Mouse (Mus musculus): ENCODE measurements around the gene Rps6ka2. TPM values are rescaled to one million over a fixed set of nuclear protein-coding genes. Genes with fewer than 3 reads are reported as not detected.

The Rps6ka2 gene
- polyA plus RNA-seq, 1 experiment from 2014 or later: 34.3 TPM

- 83% methylated on average over 2 of the region's 2 CpGs for WGBS
- Histone ChIP-seq H3K27ac (no peak overlapping the region), H3K9me3 (replicated peaks) (no peaks in the 10 kb centered on the region), H3K36me3 (no peaks in the 10 kb centered on the region), H3K4me2 (replicated peaks) (no peak overlapping the region), H3K27me3 (no peaks in the 10 kb centered on the region), H3K9ac (no peak overlapping the region), H3K4me3 (no peak overlapping the region), H3K4me1 (peaks cover 32% of the 10 kb centered on the region)
- ATAC-seq (ENCODE audit: low FRiP score): no peak
These were observed 43.3 kb downstream of the Rps6ka2 start for GRCm38 (mm10) chr17:7213214-7213613.

- peaks cover 35% of the 10 kb centered on the region for H3K4me1 ChIP-seq
- H3K36me3 ChIP-seq: no peaks in the 10 kb centered on the region
- WGBS: 96% methylated on average over 3 of the region's 3 CpGs
- H3K9me3 ChIP-seq (replicated peaks): no peaks in the 10 kb centered on the region
- no peak overlapping the region for H3K27ac ChIP-seq
- no peak overlapping the region for H3K4me2 ChIP-seq (replicated peaks)
- H3K9ac ChIP-seq: no peak overlapping the region
- no peak overlapping the region for H3K4me3 ChIP-seq
- no peaks in the 10 kb centered on the region for H3K27me3 ChIP-seq
- no peak for ATAC-seq (ENCODE audit: low FRiP score)
These were observed 44.1 kb downstream of the Rps6ka2 start for GRCm38 (mm10) chr17:7214061-7214460.

GRCm38 (mm10) chr17:7217791-7218329 is 47.9 kb downstream of the Rps6ka2 start:
- 77% methylated on average over 11 of the region's 11 CpGs for WGBS
- H3K27ac ChIP-seq: no peak overlapping the region
- no peaks in the 10 kb centered on the region for H3K36me3 ChIP-seq

DNA sequence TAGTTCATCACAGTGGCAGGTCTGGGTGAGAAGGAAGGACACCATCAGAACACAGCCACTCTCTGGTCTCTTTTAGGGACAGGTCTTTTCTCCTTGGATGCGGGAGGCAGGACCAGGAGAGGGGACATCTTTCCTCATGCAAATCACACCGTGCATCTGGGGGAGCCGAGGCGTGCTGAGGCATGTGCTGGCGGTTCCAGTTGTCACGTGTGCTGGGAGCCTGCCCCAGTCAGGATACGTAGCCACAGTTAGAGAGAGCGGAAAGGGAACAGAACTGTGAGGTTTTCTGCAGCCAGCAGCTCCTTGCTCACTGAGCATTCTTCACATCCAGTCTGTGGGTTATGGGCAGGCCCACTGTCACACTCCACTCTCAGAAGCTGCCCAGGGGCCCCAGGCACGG is 48.5 kb downstream of the Rps6ka2 start:
- H3K9ac ChIP-seq: no peak overlapping the region
- peaks cover 32% of the 10 kb centered on the region for H3K4me1 ChIP-seq
- no peak overlapping the region for H3K4me2 ChIP-seq (replicated peaks)
- ATAC-seq (ENCODE audit: low FRiP score): no peak
- no peak overlapping the region for H3K27ac ChIP-seq
- no peaks in the 10 kb centered on the region for H3K36me3 ChIP-seq
- H3K27me3 ChIP-seq: no peaks in the 10 kb centered on the region
- H3K4me3 ChIP-seq: no peak overlapping the region
- WGBS: 92% methylated on average over 9 of the region's 9 CpGs
- no peaks in the 10 kb centered on the region for H3K9me3 ChIP-seq (replicated peaks)

More at GRCm38 (mm10) chr17:7217791-7218329, 47.9 kb downstream of the Rps6ka2 start:
- Histone ChIP-seq H3K4me2 (replicated peaks) (no peak overlapping the region), H3K27me3 (no peaks in the 10 kb centered on the region), H3K9ac (no peak overlapping the region), H3K4me1 (peaks cover 32% of the 10 kb centered on the region), H3K9me3 (replicated peaks) (no peaks in the 10 kb centered on the region), H3K4me3 (no peak overlapping the region)
- ATAC-seq (ENCODE audit: low FRiP score): no peak

DNA sequence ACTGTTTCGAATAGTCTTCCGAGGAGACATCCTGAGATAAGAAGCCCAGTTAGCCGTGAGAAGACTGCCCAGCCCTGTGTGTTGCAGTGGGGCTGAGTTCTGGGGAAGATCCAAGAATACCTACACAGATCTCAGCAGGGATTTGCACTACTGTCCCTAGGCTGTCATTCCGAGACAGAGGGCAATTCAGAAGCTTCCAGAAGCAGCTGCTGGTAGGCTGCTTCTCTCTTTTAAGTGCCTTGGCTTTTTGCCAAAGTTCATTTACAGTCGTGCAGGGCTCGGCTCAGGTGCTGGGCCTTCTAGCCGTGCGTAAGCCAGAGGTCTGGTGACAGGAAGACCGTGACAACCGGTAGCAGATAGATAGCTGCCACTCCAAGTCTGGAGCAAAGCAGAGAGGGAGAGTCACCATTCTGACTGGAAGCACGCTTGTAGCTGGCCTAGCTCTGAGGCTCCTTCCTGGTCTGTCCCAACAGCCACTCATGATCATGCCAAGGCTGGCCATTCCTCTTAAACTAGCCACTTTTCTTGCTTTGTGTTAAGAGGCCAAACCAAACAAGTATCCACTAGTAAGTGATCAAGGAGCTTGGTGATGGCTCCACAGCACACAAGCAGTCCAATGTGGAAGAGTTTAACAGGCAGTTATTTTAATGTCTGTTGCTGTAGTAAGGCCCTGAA is 49.3 kb downstream of the Rps6ka2 start:
- no peak for ATAC-seq (ENCODE audit: low FRiP score)
- Histone ChIP-seq H3K27ac (no peak overlapping the region), H3K9ac (no peak overlapping the region), H3K4me3 (no peak overlapping the region), H3K36me3 (no peaks in the 10 kb centered on the region), H3K4me2 (replicated peaks) (no peak overlapping the region), H3K4me1 (peaks cover 32% of the 10 kb centered on the region), H3K27me3 (no peaks in the 10 kb centered on the region), H3K9me3 (replicated peaks) (no peaks in the 10 kb centered on the region)
- WGBS: 59% methylated on average over 11 of the region's 11 CpGs

- 87% methylated on average over 4 of the region's 4 CpGs for WGBS
- ATAC-seq (ENCODE audit: low FRiP score): no peak
- no peak overlapping the region for H3K4me2 ChIP-seq (replicated peaks)
- H3K9ac ChIP-seq: no peak overlapping the region
- H3K4me3 ChIP-seq: no peak overlapping the region
- H3K27me3 ChIP-seq: no peaks in the 10 kb centered on the region
- H3K36me3 ChIP-seq: no peaks in the 10 kb centered on the region
- no peak overlapping the region for H3K27ac ChIP-seq
- H3K4me1 ChIP-seq: peaks cover 23% of the 10 kb centered on the region
- H3K9me3 ChIP-seq (replicated peaks): no peaks in the 10 kb centered on the region
These were observed 51.4 kb downstream of the Rps6ka2 start for GRCm38 (mm10) chr17:7221310-7221709.

DNA sequence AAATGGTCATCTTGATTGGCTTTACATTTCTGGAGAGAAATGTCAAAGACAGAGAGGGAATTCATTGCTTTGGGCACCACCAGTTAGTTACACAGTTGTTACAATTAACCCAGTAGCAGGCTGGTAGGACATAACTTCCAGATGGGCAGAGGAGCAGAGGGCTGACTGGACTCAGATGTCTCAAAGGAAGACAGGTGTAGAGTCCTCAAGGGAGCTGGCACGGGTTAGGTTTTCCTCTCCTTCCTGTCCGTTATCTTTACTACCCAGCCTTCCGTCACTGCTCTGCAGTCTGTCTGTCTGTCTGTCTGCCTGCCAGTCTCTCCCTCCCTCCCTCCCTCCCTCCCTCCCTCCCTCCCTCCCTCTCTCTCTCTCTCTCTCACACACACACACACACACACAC is 52.3 kb downstream of the Rps6ka2 start:
- 91% methylated on average over 3 of the region's 3 CpGs for WGBS
- Histone ChIP-seq H3K27ac (no peak overlapping the region), H3K4me2 (replicated peaks) (no peak overlapping the region), H3K9ac (no peak overlapping the region), H3K9me3 (replicated peaks) (no peaks in the 10 kb centered on the region), H3K27me3 (no peaks in the 10 kb centered on the region), H3K36me3 (no peaks in the 10 kb centered on the region), H3K4me1 (peaks cover 30% of the 10 kb centered on the region), H3K4me3 (no peak overlapping the region)
- ATAC-seq (ENCODE audit: low FRiP score): no peak

DNA sequence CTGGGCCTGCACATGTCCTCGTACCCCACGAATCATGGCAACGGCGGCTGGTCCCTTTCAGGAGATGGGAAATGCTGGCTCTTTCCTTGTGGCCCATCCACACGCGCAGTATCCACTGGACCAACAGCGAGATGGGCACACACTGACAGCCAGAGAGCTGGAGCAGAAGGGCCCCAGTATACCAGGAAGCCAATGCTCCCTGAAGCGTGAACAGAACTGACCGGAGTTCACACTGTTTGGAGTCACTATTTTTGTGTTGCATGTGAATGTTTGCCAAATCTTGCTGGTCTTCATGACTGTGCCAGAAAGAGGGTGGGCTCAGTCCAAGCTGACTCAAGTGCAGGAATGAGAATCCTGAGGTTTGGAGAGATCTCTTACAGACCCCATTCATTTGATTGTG is 58.6 kb downstream of the Rps6ka2 start:
- whole genome bisulfite sequencing: 91% methylated on average over 9 of the region's 9 CpGs
- Histone ChIP-seq H3K4me2 (replicated peaks) (no peak overlapping the region), H3K27me3 (no peaks in the 10 kb centered on the region), H3K9me3 (replicated peaks) (no peaks in the 10 kb centered on the region), H3K4me3 (no peak overlapping the region), H3K36me3 (no peaks in the 10 kb centered on the region), H3K27ac (no peak overlapping the region), H3K9ac (no peak overlapping the region), H3K4me1 (peaks cover 12% of the 10 kb centered on the region)
- no peak for ATAC-seq (ENCODE audit: low FRiP score)

- WGBS: 85% methylated on average over 4 of the region's 4 CpGs
- no peaks in the 10 kb centered on the region for H3K36me3 ChIP-seq
- H3K27ac ChIP-seq: no peak overlapping the region
- H3K27me3 ChIP-seq: no peaks in the 10 kb centered on the region
- no peaks in the 10 kb centered on the region for H3K9me3 ChIP-seq (replicated peaks)
- no peak overlapping the region for H3K9ac ChIP-seq
- ATAC-seq (ENCODE audit: low FRiP score): no peak
- H3K4me2 ChIP-seq (replicated peaks): no peak overlapping the region
- no peak overlapping the region for H3K4me3 ChIP-seq
- peaks cover 12% of the 10 kb centered on the region for H3K4me1 ChIP-seq
These were observed 61.4 kb downstream of the Rps6ka2 start for GRCm38 (mm10) chr17:7231312-7231711.

DNA sequence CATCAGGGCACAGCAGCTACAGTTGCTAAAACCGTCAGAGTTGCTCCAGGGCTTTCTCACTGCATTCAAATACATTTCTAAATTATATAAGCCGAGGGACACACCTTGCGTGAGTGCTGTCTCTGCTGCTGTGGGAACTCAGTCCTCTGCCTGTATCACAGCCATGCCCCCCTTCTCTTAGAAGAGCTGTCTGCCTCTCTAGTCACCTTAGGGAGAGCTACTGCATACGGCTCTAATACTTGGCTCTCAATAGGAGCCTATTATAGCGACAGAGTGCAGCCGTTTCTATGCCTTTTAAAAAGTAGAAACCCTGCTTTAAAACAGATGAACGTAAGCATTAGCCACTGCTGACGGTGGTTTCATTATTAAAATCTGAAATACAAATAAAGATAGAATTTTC is 61.9 kb downstream of the Rps6ka2 start:
- Histone ChIP-seq H3K9me3 (replicated peaks) (no peaks in the 10 kb centered on the region), H3K9ac (no peak overlapping the region), H3K27me3 (no peaks in the 10 kb centered on the region), H3K4me3 (no peak overlapping the region), H3K27ac (no peak overlapping the region), H3K36me3 (no peaks in the 10 kb centered on the region), H3K4me2 (replicated peaks) (no peak overlapping the region), H3K4me1 (peaks cover 10% of the 10 kb centered on the region)
- 87% methylated on average over 8 of the region's 8 CpGs for WGBS
- no peak for ATAC-seq (ENCODE audit: low FRiP score)

DNA sequence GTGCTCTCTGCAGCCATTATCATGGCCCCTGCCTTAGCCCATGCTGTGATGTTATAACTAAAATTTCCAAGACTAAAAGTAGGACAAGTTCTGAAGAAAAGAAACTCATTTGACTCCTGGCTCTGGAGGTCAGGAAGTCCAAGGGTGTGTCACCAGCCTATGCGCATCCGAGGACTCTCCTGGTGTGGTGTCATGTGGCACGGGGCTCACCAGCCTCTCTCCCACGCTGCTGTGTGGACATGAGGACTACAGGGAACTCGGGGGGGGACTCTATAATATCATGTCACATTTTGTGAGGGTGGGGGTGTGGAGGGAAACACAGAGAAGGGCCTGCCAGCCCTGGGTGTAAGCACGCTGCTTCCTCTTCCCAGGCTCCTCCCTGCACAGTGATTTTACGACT is 62.5 kb downstream of the Rps6ka2 start:
- H3K4me1 ChIP-seq: peaks cover 4% of the 10 kb centered on the region; the same call in 1 of the 2 replicates
- WGBS: 63% methylated on average over 7 of the region's 7 CpGs
- no peaks in the 10 kb centered on the region for H3K36me3 ChIP-seq
- H3K27me3 ChIP-seq: no peaks in the 10 kb centered on the region
- H3K4me2 ChIP-seq (replicated peaks): no peak overlapping the region
- H3K9ac ChIP-seq: no peak overlapping the region
- H3K4me3 ChIP-seq: no peak overlapping the region
- no peak overlapping the region for H3K27ac ChIP-seq
- ATAC-seq (ENCODE audit: low FRiP score): no peak
- no peaks in the 10 kb centered on the region for H3K9me3 ChIP-seq (replicated peaks)

DNA sequence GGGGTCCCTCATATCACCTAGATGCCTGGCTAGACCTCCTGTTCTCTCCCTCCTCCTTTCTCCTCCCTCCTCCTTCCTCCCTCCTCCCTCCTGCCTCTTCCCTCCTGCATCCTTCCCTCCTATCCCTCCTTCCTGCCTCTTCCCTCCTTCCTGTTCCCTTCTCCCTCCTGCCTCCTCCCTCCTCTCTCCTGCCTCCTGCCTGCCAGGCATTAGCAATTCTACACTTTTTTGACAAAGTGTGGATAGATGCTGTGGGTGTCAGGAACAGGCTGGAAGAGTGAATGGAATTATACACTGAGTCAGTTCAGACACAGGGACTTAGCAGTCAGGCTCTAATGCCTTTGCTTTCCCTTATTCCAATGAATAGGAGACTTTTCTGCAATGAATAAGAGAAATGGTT is 63.3 kb downstream of the Rps6ka2 start:
- Histone ChIP-seq H3K4me3 (no peak overlapping the region), H3K27ac (no peak overlapping the region), H3K4me2 (replicated peaks) (no peak overlapping the region), H3K9ac (no peak overlapping the region), H3K36me3 (0 out of 2 replicates have a peak, but pooled peaks cover 5% of the 10 kb centered on the region), H3K4me1 (no peaks in the 10 kb centered on the region), H3K9me3 (replicated peaks) (no peaks in the 10 kb centered on the region), H3K27me3 (no peaks in the 10 kb centered on the region)
- no peak for ATAC-seq (ENCODE audit: low FRiP score)

GRCm38 (mm10) chr17:7237706-7238105 is 67.8 kb downstream of the Rps6ka2 start:
- WGBS: 83% methylated on average over 9 of the region's 9 CpGs
- Histone ChIP-seq H3K27me3 (no peaks in the 10 kb centered on the region), H3K9me3 (replicated peaks) (no peaks in the 10 kb centered on the region), H3K27ac (no peak overlapping the region), H3K36me3 (0 out of 2 replicates have a peak, but pooled peaks cover 5% of the 10 kb centered on the region), H3K4me3 (no peak overlapping the region), H3K4me1 (no peaks in the 10 kb centered on the region), H3K9ac (no peak overlapping the region), H3K4me2 (replicated peaks) (no peak overlapping the region)
- ATAC-seq (ENCODE audit: low FRiP score): no peak

All from hindbrain, embryonic 12.5 days (tissue).